Mouse (Mus musculus): ENCODE measurements at regions not wholly inside any gene's neighbourhood (a gene's known extent, or its start where the extent isn't known, plus 50 kb on each side); places are given as distances from the start of the nearest gene placed in this dataset.

GRCm38 (mm10) chr2:103893805-103894204 is 64.0 kb upstream of the Lmo2 start:
- no peak for DNase-seq

- no peak for DNase-seq
These were observed 62.7 kb upstream of the Lmo2 start for GRCm38 (mm10) chr2:103894981-103895676.

DNA sequence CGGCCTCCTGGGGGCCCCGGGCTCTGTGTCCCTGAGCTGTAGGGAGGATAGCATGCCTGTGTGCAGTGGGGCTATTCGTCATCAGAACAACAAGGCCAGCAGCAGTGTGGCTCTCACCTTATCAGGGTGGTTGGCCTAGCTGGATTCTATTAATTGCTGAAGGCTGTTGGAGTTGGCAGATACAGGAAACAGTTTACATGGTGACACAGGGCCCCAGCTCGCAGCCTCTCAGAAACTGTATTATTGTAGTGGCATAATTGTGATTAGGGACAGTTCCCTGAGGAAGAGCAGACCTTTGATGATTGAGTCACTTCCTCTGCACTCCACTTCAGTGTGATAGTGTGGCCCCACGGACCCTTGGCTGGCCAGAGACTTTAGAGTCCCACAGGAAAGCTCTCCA is 61.6 kb upstream of the Lmo2 start:
- DNase-seq: no peak

GRCm38 (mm10) chr2:103896814-103897213 is 61.0 kb upstream of the Lmo2 start:
- DNase-seq: no peak

- no peak for DNase-seq
These were observed 58.1 kb upstream of the Lmo2 start for GRCm38 (mm10) chr2:103899713-103900112.

DNA sequence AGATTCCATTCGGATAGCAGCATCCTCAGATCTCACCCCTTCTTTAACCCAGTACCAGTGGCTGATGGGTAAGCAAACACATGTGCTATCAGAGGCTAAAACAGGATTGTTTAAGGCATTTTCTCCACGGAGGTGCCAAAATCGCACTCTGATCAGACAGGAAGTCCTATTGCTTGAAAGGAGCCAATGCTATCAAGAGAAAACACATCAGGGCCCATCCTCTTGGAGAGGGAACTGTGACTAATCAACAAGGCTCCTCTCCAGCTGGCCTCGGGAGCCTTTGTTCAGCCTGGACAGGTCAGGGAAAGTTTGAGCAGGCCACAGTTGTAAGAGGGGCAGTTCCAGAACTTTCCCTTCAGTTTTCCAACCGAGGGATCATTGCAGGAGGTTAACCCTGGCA is 57.4 kb upstream of the Lmo2 start:
- no peak for DNase-seq

DNA sequence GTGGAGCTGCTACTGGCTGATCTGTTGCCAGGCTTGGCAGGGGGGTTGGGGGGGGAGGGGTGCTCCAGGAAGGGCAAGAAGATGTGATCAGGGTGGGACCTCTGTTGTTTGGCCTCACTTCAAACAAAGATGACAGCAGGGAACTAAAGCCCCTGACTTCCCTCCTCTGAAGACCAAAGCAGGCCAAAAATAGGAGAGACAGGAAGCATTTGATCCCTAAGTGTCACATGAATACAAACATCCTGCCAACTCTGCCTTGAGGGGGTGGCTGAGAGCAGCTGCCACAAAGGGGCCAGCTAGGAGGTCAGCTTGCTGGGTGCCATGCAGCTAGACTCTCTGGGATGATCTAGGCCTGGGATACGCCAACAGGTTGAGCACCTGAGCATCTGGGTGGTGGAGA is 56.3 kb upstream of the Lmo2 start:
- no peak for DNase-seq

DNA sequence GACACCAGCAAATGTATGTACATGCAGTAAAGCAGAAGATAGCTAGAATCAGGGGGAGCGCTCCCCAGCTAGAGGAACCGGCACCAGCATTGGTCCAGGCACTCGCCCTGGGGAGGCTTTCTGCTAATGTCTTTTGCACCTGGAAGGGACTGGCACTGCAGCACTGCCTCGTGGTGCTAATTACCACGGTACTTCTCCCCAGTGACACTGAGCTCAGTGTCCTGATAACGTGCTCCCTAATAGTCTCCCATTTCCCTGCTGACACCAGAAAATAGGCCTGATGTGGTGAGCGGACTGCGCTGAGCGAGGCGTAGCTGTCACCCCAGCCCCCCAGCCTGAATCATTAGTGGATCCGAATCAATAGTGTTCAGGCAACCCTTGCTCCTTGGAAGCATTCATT is 55.0 kb upstream of the Lmo2 start:
- DNase-seq: no peak

DNA sequence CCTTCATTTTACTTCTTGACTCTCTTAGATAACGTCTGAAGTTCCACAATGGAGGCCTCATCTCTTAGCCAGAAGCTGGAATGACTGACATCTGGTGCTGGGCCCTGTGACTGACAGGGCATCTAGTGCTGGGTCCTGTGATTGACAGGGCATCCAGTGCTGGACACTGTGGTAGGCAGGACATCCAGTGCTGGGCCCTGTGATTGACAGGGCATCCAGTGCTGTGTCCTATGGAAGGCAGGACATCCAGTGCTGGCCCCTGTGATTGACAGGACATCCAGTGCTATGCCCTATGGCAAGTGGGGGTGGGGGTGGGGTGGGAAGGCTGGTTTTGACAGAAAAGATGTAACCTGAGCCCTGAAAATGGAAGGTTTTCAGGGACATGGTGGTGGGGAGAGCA is 52.1 kb upstream of the Lmo2 start:
- no peak for DNase-seq

DNA sequence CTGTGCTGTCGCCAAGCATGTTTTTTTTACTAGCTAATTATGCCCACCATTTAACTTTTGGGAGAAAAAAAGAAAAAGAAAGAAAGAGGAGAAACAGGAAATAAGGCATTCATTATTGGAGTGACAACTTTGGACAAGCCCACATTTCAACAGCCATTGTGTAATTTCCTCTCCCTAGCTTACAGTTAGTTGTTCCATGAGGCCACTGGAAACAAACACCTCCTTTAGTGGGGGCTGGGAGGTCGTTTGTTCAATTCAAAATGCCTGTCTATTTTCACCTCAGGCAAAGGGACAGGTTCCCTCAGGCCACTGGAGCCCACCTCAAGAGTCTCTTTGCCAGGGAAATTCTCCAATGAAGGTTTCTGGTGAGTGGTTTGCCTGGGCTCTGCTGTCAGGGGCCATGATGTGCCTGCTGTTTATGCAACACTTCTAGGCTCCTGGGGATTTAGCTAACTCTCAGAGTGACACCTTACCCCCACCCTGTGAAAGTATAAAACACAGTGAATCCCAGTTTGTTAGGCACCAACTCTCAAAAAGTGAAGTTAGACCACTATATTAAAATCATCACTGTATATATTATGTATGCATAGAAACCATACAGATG is 51.1 kb upstream of the Lmo2 start:
- no peak for DNase-seq

Data from right cerebral cortex, postnatal 4 days (tissue).